Mouse (Mus musculus): ENCODE data around the gene Acer1.
"Not testable (repeated sequence)": the region's sequence is repeated elsewhere in the genome, so short reads cannot be mapped to it uniquely, and the experiment has no call there.

DNA sequence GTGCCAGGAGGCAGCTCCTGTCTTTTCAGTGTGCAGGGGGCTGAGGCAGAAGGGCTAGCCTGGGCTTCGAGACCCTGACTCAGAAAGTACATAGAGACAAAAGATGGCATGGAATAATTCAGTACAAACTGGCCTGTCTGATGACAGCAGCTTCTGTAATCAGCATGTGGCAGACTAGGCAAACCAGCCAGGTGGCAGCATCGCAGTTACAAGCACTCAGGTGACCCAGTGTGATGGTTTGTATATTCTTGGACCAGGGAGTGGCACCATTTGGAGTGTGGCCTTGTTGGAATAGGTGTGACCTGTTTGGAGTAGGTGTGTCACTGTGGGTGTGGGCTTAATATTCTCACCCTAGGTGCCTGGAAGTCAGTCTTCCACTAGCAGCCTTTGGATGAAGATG, 72.2 kb downstream of the Acer1 start:
- TF ChIP-seq ZC3H11A (IDR thresholded peaks at IDR 0.05; ENCODE audit: borderline replicate concordance, low read depth, low read length); ZNF384 (IDR thresholded peaks at IDR 0.05; ENCODE audit: low read depth, low read length); HCFC1 (IDR thresholded peaks at IDR 0.05; ENCODE audit: borderline replicate concordance, insufficient read depth, low read length); CHD2 (IDR thresholded peaks at IDR 0.05; ENCODE audit: low read depth, low read length): not testable (repeated sequence)

Measured in ES-E14 (cell line).